Mouse (Mus musculus): ENCODE results near the gene Mkrn2. TPM values are rescaled to one million over a fixed set of nuclear protein-coding genes. Genes with fewer than 3 reads are reported as not detected.

Gene Mkrn2
- polyA plus RNA-seq (2016; fragmentation: Nextera tagmentation; extraction: Ambion mirVana): 25.0 and 28.5 TPM in 2 replicates

DNA sequence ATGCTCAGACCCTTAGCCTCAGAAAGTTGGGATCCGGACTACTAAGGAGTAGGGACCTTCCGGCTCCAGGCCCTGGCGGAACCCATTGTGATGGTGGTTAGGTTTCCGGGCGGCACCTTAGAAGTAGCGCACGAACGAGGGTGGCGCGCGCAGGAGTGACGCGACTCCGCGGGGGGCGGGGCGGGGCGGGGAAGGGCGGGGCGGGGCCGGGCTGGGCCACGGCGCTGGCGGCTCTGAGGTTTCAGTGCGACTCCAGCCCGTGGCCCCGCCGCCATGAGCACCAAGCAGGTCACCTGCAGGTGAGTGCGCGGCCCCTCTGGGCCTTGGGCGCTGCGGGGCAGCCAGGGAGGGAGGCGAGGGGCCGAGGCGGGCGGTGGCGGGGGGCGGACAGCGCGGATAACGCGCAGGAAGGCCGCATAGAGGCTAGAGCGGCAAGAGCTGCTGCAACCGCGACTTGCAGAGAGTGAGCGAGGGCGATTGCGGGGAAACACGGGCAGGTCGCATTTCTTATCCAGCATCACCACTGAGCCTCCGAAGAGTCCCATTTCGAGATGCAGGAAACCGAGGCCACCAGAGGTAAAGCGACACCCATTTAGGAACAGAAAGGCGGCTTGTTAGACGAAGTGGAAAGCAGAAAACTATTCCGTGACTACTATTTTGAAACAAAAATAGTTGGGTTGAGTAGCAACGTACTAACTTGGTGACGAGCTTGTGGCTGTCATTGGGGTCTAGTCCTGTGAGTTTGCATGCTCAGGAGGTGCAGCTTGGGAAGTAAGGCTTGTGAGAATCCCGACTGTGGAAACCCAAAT is at the start of gene Mkrn2:
Mkrn2 (plus strand) TSS at position 188 of the 809 bp plus-strand sequence.
- H3K4me3 ChIP-seq: peak within 1 kb of the TSS; percentile 97
- H3K4me1 ChIP-seq (replicated peaks): peaks cover 20% of the 10 kb centered on the region
- H3K9me3 ChIP-seq: no peaks in the 10 kb centered on the region
- WGBS: under 1% methylated on average over 61 of the region's 61 CpGs
- peak within 1 kb of the TSS; percentile 92 for H3K27ac ChIP-seq
- no peaks in the 10 kb centered on the region for H3K27me3 ChIP-seq (ENCODE audit: insufficient read depth, poor library complexity, severe bottlenecking)
- peak; percentile 91 for DNase-seq (ENCODE audit: low spot score)
- H3K36me3 ChIP-seq: peaks cover 13% of the 10 kb centered on the region; the same call in 1 of the 2 replicates

DNA sequence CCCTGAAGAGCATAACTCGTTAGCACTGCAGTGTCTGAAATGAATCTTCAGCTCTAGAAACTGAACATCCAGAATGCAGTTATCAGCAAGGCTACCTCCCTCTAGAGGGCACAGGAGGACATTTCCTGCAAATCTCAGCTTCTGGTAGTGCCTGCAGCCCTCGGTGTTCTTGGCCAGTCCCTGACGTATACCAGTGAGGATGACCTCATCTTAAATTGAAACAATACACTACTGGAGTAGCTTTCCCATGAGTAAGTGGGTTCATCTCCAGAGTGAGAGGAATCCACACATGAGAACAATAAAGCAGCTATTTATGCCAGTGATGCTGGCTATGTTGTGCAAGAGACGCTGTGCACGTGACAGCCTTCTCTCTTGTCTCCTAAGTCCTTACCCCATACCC is 46.2 kb upstream of the Mkrn2 start:
- no peak for DNase-seq (ENCODE audit: low spot score)
- WGBS: 82% methylated on average over 5 of the region's 5 CpGs
- Histone ChIP-seq H3K4me1 (replicated peaks) (no peaks in the 10 kb centered on the region), H3K36me3 (peaks cover 94% of the 10 kb centered on the region), H3K9me3 (peaks cover 2% of the 10 kb centered on the region; the same call in 1 of the 2 replicates), H3K27me3 (ENCODE audit: insufficient read depth, poor library complexity, severe bottlenecking) (no peaks in the 10 kb centered on the region), H3K27ac (no peak overlapping the region), H3K4me3 (no peak overlapping the region)

DNA sequence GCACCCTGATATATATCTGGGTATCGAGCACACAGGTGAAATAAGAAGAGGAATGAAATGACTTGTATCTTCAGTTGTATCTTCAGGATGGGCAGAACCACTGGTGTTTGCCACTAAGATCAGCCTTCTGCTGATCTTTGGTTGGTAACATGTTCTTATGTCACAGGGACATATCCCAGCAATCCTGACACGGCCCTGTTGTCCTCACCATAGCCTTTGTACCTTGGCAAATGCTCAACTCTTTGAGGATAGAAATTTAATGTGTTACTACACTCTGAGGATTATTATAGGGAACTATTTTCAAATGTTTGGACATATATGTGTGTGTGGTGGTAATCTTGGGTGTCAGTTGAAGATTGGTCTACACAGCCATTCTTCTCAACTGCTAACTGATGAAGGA is 43.5 kb upstream of the Mkrn2 start:
- no peak overlapping the region for H3K4me3 ChIP-seq
- H3K27me3 ChIP-seq (ENCODE audit: insufficient read depth, poor library complexity, severe bottlenecking): no peaks in the 10 kb centered on the region
- no peaks in the 10 kb centered on the region for H3K4me1 ChIP-seq (replicated peaks)
- no peak overlapping the region for H3K27ac ChIP-seq
- WGBS: 88% methylated on average over 2 of the region's 2 CpGs
- peaks cover 95% of the 10 kb centered on the region for H3K36me3 ChIP-seq
- DNase-seq (ENCODE audit: low spot score): no peak
- peaks cover 2% of the 10 kb centered on the region; the same call in 1 of the 2 replicates for H3K9me3 ChIP-seq

DNA sequence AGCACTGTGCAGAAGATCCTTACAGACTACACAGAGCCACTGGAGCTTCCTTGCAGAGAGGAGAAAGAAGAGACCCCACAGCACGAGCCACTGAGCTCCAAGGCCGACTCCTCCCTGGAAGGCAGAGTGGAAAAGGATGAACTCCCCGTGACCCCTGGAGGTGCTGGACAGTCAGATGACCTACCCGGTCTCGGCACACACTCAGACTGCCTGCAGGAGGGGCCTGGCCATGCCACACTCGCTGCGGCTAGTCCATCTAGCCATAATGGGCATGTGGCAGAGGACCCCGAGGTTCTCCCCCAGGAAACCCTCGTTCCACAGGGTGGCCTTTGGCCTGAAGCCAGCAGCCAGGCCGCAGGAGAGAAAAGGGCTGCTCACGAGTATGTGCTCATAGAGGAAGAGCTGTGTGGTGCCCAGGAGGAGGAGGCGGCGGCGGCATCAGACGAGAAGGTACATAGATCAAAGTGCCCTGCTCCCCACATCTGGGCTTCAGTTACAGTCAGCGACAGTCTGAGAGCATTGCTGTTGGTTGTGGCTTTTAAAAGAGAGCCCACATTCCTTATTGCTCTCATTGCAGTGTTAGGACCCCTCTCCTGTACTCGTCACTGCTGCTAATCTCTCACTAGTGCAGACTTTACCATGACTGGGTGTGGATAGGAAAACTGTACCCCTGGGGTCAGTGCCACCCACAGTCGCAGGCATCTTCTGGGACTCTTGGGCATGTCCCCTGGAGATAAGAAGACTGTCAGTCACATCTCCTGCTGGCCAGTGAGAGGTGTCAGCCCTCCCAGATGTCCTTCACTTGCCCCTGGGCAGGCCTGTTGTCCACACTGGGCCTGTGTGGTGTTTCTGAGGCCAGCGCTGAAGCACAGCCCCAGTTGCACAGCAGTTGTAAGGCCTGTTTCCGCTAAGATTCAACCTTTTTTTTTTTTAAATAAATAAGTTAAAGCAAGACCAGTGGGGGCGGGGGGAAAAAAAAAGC is 41.8 kb upstream of the Mkrn2 start:
- Histone ChIP-seq H3K4me1 (replicated peaks) (no peaks in the 10 kb centered on the region), H3K4me3 (no peak overlapping the region), H3K9me3 (peaks cover 2% of the 10 kb centered on the region; the same call in 1 of the 2 replicates), H3K27me3 (ENCODE audit: insufficient read depth, poor library complexity, severe bottlenecking) (no peaks in the 10 kb centered on the region), H3K36me3 (peaks cover 93% of the 10 kb centered on the region), H3K27ac (no peak overlapping the region)
- WGBS: 86% methylated on average over 21 of the region's 21 CpGs
- DNase-seq (ENCODE audit: low spot score): no peak

DNA sequence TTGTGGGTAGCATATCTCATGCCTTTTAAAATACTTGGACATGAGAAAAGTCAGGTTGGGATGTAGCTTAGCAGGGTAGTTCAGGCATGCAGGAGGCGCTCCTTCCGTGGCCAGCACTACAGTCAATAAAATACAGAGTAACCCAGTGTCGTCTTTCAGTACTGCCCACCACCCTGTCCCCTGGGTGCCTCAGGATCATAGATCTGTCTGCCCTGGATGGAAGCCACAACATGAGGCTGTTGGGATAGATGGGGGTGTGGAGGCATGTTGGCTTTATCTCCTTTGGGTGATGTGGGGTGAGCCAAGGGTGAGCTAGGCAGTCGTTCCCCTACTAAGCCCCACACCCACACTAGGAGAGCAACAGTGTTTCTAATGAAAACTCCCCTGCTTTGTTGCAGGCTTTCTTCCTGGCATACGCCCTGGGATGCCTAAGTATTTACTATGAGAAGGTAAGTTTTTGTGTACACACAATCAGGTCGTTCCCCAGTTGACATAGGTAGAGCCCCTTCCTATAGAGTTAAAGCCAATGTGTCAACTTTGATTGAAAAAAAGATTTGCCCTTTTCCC is 36.1 kb upstream of the Mkrn2 start:
- peaks cover 6% of the 10 kb centered on the region; the same call in 1 of the 2 replicates for H3K9me3 ChIP-seq
- DNase-seq (ENCODE audit: low spot score): no peak
- no peaks in the 10 kb centered on the region for H3K27me3 ChIP-seq (ENCODE audit: insufficient read depth, poor library complexity, severe bottlenecking)
- H3K27ac ChIP-seq: no peak overlapping the region
- no peaks in the 10 kb centered on the region for H3K4me1 ChIP-seq (replicated peaks)
- WGBS: 93% methylated on average over 6 of the region's 6 CpGs
- no peak overlapping the region for H3K4me3 ChIP-seq
- peaks cover 95% of the 10 kb centered on the region for H3K36me3 ChIP-seq

DNA sequence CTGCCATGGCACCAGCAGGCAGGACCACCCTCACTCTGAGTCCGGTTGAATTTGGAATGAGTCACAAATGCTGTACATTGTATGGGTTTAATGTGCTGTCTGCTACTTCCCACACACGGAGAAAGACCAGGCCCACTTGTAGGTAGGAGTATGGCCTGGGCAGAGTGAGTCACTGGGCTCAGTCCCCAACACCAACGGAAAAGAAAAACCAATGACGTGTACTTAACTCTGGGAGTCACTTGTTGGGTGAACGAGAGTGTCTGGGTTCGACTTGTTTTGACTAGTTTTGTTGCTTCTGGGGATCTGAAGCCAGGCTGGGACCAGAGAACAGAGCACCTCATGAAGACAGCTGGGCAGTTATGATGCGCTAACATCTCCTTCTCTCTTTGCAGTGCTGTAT is 27.5 kb upstream of the Mkrn2 start:
- peaks cover 94% of the 10 kb centered on the region for H3K36me3 ChIP-seq
- H3K4me1 ChIP-seq (replicated peaks): no peaks in the 10 kb centered on the region
- 92% methylated on average over 7 of the region's 7 CpGs for WGBS
- H3K27ac ChIP-seq: no peak overlapping the region
- no peak for DNase-seq (ENCODE audit: low spot score)
- no peak overlapping the region for H3K4me3 ChIP-seq
- H3K27me3 ChIP-seq (ENCODE audit: insufficient read depth, poor library complexity, severe bottlenecking): no peaks in the 10 kb centered on the region
- no peaks in the 10 kb centered on the region for H3K9me3 ChIP-seq

DNA sequence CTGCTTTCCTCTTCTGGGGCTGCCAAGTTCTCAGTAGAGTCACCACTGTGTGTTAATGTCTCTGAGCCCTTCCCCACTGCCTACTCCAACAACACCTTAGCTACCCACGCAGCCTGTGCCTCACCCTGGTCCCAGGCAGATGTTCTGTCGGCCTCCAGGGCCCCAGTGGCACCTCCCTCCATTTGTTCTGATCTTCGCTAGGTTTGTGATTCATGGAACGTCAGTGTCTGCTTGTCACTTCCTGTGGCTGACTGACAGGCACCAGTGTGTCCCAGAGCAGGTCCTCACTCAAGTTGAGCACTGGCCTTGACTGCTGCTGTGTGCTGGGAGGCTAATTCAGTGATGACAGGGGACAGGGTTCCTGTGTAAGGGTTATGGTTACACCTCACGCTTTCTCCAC is 24.3 kb upstream of the Mkrn2 start:
- no peak overlapping the region for H3K27ac ChIP-seq
- H3K9me3 ChIP-seq: no peaks in the 10 kb centered on the region
- H3K4me3 ChIP-seq: no peak overlapping the region
- no peaks in the 10 kb centered on the region for H3K4me1 ChIP-seq (replicated peaks)
- peaks cover 86% of the 10 kb centered on the region for H3K36me3 ChIP-seq
- no peaks in the 10 kb centered on the region for H3K27me3 ChIP-seq (ENCODE audit: insufficient read depth, poor library complexity, severe bottlenecking)
- WGBS: 88% methylated on average over 5 of the region's 5 CpGs
- no peak for DNase-seq (ENCODE audit: low spot score)

DNA sequence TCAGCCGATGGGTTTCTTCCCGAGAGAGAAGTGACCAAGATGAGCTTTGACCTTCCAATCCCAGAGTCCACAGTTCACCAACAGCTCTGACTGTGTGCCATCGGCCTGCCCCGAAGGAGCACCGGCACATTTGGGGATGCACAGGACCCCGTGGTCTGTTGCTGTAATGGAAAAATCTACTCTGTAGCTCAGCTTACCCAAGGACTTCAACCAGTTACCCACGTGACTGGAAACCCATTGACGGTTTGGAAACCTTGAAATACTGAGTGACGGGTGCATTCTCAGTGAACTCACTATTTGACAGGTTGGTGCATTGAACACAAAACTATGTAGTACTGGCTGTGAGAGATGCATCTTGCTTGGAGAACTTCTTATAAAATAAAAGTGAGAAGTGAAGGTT is 23.8 kb upstream of the Mkrn2 start:
- Histone ChIP-seq H3K9me3 (no peaks in the 10 kb centered on the region), H3K4me1 (replicated peaks) (no peaks in the 10 kb centered on the region), H3K4me3 (no peak overlapping the region), H3K27me3 (ENCODE audit: insufficient read depth, poor library complexity, severe bottlenecking) (no peaks in the 10 kb centered on the region), H3K36me3 (peaks cover 82% of the 10 kb centered on the region), H3K27ac (no peak overlapping the region)
- DNase-seq (ENCODE audit: low spot score): no peak
- WGBS: 96% methylated on average over 9 of the region's 9 CpGs

DNA sequence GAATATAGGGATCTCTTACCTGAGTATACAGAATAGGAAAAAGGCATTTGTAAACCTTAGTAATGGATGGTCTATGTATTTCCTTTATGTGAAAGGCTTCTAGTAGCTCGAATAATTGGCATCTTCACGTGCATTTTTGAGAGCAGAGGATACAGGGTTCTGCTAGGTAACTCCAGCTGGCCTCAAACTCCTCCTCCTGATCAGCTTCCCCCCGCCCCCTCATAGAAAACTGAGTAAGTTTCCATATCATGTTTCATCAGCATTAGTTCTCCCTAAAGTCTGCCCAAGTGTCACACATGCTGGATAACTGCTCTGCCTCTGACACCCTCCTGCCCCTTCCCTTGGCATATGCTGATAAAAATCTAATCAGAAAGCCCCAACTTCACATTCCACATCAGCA is 20.9 kb upstream of the Mkrn2 start:
- DNase-seq (ENCODE audit: low spot score): no peak
- Histone ChIP-seq H3K36me3 (peaks cover 56% of the 10 kb centered on the region), H3K4me1 (replicated peaks) (no peaks in the 10 kb centered on the region), H3K4me3 (no peak overlapping the region), H3K27ac (no peak overlapping the region), H3K9me3 (no peaks in the 10 kb centered on the region), H3K27me3 (ENCODE audit: insufficient read depth, poor library complexity, severe bottlenecking) (no peaks in the 10 kb centered on the region)
- 90% methylated on average over 3 of the region's 3 CpGs for WGBS

DNA sequence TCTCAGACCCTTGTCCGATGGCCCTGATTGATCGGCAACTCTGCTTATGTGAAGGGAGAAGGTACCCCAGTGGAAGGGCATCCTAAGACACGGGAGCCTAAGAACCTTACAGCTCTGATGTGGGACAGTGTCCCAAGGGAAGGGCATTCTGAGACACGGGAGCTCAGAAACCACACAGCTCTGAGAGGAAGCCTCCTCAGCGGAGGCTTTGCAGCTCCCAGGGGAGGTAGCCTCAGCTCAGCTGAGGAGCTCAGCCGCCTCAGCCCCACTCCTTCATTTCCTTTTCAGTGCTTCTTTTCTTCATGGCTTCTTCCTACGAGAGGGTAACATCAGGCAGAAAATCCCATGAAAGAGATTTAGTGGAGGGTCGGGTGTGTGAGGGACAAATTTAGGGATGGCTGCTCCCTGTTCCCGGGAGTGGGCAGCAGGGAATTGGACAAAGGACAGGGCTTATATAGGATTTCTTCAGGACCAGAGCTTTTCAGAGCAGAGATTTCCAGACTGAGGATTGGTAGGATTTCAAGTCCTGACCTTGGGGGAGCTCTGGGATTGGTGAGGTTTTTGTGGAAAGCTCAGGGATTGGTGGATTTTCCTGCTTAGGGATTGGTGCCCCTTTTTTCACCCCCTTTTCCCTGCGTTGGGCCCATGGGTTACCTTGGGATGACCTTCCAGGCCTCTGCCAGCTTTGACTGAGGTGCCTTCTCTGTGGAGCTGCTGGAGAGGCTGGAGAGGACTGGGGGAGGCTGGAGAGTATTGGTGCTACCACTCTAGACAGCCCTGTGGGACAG is 19.2 kb upstream of the Mkrn2 start:
- no peak overlapping the region for H3K27ac ChIP-seq
- H3K4me3 ChIP-seq: no peak overlapping the region
- peaks cover 39% of the 10 kb centered on the region for H3K36me3 ChIP-seq
- no peak for DNase-seq (ENCODE audit: low spot score)
- H3K4me1 ChIP-seq (replicated peaks): no peaks in the 10 kb centered on the region
- no peaks in the 10 kb centered on the region for H3K9me3 ChIP-seq
- 81% methylated on average over 10 of the region's 10 CpGs for WGBS
- no peaks in the 10 kb centered on the region for H3K27me3 ChIP-seq (ENCODE audit: insufficient read depth, poor library complexity, severe bottlenecking)

DNA sequence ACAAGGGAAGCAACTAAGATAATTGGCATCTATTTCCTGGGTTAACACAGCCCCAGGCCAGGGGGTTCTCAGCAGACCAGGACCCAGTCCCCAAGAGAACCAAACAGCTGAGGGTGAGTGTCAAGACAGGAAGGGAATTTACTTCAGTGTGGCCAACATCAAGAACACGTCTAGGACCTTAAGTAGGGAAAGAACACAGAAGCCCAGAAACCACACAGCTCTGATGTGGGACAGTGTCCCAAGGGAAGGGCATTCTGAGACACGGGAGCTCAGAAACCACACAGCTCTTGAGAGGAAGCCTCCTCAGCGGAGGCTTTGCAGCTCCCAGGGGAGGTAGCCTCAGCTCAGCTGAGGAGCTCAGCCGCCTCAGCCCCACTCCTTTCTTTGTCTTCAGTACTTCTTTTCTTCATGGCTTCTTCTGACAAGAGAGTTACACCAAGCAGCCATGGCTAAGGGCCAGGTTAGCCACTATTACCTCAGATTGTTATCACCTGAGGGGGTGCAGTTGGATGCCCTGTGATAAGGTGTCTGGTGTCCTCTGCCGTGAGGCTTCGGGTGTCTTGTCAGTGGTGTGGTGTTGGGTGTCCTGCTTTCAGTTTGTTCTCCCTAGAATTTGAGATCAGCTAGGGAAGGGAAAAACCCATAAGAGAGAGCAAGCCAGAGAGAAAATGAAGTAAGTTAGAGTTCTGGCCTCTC is 18.1 kb upstream of the Mkrn2 start:
- H3K27me3 ChIP-seq (ENCODE audit: insufficient read depth, poor library complexity, severe bottlenecking): no peaks in the 10 kb centered on the region
- WGBS: 82% methylated on average over 6 of the region's 6 CpGs

More for the DNA sequence above, 18.1 kb upstream of the Mkrn2 start:
- Histone ChIP-seq H3K36me3 (peaks cover 28% of the 10 kb centered on the region), H3K9me3 (no peaks in the 10 kb centered on the region), H3K4me1 (replicated peaks) (no peaks in the 10 kb centered on the region), H3K4me3 (no peak overlapping the region), H3K27ac (no peak overlapping the region)
- no peak for DNase-seq (ENCODE audit: low spot score)
